Mouse (Mus musculus) hindbrain, embryonic 12.5 days (tissue): Measurements from ENCODE around the gene Lrrc27. TPM values are rescaled to one million over a fixed set of nuclear protein-coding genes. Genes with fewer than 3 reads are reported as not detected.

Source experiments
- ATAC-seq: fragments of 200-750 bp; cut with Nextera tagmentation; 2 replicates; pipeline ENCODE4 v1.8.0; 2017; ENCODE audit warnings: moderate TSS enrichment; ENCODE audit not compliant: low FRiP score
- H3K27ac ChIP-seq: fragments of 300-500 bp; sonication (generic); 2 replicates; pipeline ENCODE4 v1.5.1; 2016; ENCODE audit warnings: mild to moderate bottlenecking
- H3K27me3 ChIP-seq: fragments of 300-500 bp; sonication (generic); 2 replicates; pipeline ENCODE4 v1.6.1; 2016; ENCODE audit warnings: mild to moderate bottlenecking
- H3K36me3 ChIP-seq: fragments of 300-500 bp; sonication (generic); 2 replicates; pipeline ENCODE4 v1.6.1; 2016; ENCODE audit warnings: mild to moderate bottlenecking
- H3K4me1 ChIP-seq: fragments of 300-500 bp; sonication (generic); 2 replicates; pipeline ENCODE4 v1.6.1; 2016
- H3K4me2 ChIP-seq: fragments of 300-500 bp; sonication (generic); replicated peaks from 2 replicates; pipeline ENCODE4 v1.6.1; 2016; ENCODE audit warnings: mild to moderate bottlenecking
- H3K4me3 ChIP-seq: fragments of 300-500 bp; sonication (generic); 2 replicates; pipeline ENCODE4 v1.5.1; 2016; ENCODE audit warnings: mild to moderate bottlenecking
- H3K9ac ChIP-seq: fragments of 300-500 bp; sonication (generic); 2 replicates; pipeline ENCODE4 v1.6.1; 2016; ENCODE audit warnings: mild to moderate bottlenecking, moderate library complexity
- H3K9me3 ChIP-seq: fragments of 300-500 bp; sonication (generic); replicated peaks from 2 replicates; pipeline ENCODE4 v1.6.1; 2016; ENCODE audit warnings: mild to moderate bottlenecking
- WGBS: fragments of 180-500 bp; shearing (Covaris S2); methylation state at CpG from one replicate; pipeline ENCODE4 v1.1.7; 2016; 5-methylcytosine and 5-hydroxymethylcytosine counted together
- polyA plus RNA-seq: library from polyadenylated mRNA; unstranded; fragments of >200 nt; fragmentation: Nextera tagmentation; extraction: Ambion mirVana; gene quantifications from 2 replicates; pipeline ENCODE4 v1.2.1, GENCODE M21; 2016

Gene Lrrc27
- polyA plus RNA-seq, 1 experiment from 2014 or later: 3.2 TPM

DNA sequence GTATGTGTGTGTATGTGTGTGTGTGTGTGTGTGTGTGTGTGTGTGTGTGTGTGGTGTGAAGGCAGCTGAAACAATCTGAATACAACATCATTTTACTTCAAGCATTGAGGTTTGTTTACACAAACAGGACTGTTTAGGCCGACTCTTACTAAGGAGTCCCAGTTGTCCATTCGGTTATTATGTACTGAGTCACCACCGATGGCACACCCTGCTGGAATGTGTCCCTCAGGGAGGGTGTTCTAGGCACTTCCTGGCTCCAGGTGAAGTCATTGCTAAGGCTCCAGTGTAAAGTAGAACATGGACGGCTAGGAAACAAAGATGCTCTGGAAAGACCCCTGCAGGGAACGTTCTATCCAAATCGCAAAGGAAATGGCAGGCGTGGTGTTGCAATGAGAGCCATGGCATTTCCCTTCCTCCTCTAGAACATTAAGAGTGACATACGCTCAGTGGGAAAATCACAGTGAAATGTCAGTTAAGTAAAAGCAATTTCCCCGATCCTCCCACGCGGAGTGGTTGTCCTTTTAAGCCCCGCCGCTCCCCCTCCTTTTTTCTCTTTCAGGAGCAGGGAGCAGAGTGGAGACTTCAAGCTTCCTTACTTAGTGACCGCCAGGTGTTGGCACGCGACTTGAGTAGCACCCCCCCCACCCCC lies 72.6 kb downstream of the Lrrc27 start:
- Histone ChIP-seq H3K4me2 (no peak overlapping the region), H3K9ac (no peak overlapping the region), H3K9me3 (no peaks in the 10 kb centered on the region), H3K27me3 (no peaks in the 10 kb centered on the region), H3K4me3 (no peak overlapping the region), H3K4me1 (peaks cover 6% of the 10 kb centered on the region), H3K27ac (no peak overlapping the region), H3K36me3 (no peaks in the 10 kb centered on the region)
- 76% methylated on average over 16 of the region's 16 CpGs for WGBS
- no peak for ATAC-seq

DNA sequence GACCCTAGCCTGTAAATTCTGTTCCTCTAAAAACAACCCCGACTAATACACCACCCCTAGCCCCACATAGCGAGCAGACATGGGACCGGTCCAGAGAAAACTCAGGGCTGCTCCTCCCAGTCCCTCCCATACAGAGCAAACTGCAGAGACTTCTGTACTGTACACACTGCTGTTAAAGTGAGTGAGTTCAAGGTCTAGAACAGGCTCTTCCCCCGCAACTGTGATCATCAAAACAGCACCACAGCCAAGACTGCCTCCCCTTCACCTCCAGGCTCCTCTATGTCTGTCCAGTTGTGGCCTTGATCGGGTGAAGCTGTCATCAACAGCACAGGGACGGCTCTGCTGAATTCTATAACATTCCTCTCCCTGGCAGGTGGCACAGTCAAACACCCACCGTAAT lies 75.8 kb downstream of the Lrrc27 start:
- Histone ChIP-seq H3K27ac (no peak overlapping the region), H3K9me3 (no peaks in the 10 kb centered on the region), H3K4me2 (no peak overlapping the region), H3K27me3 (no peaks in the 10 kb centered on the region), H3K4me3 (no peak overlapping the region), H3K4me1 (no peaks in the 10 kb centered on the region), H3K36me3 (no peaks in the 10 kb centered on the region), H3K9ac (no peak overlapping the region)
- no peak for ATAC-seq
- 86% methylated on average over 7 of the region's 7 CpGs for WGBS

Other genes with a start within 250 kb of the Lrrc27 start
- 269 TPM in 2 replicates for gene Dpysl4, start 127.0 kb upstream of the Lrrc27 start, polyA plus RNA-seq
- 0.65 and 0.68 TPM in 2 replicates for gene Stk32c, start 319 bp downstream of the Lrrc27 start, polyA plus RNA-seq
- 4.3 and 5.1 TPM in 2 replicates for gene Pwwp2b, start 35.5 kb downstream of the Lrrc27 start, polyA plus RNA-seq
- 26.1 and 26.4 TPM in 2 replicates for gene Inpp5a, start 176.1 kb downstream of the Lrrc27 start, polyA plus RNA-seq